Mouse (Mus musculus): ENCODE data around the gene BC051142. TPM values are rescaled to one million over a fixed set of nuclear protein-coding genes. Genes with fewer than 3 reads are reported as not detected.

Gene BC051142
- polyA plus RNA-seq, 1 experiment from 2014 or later, result 0.08 TPM

DNA sequence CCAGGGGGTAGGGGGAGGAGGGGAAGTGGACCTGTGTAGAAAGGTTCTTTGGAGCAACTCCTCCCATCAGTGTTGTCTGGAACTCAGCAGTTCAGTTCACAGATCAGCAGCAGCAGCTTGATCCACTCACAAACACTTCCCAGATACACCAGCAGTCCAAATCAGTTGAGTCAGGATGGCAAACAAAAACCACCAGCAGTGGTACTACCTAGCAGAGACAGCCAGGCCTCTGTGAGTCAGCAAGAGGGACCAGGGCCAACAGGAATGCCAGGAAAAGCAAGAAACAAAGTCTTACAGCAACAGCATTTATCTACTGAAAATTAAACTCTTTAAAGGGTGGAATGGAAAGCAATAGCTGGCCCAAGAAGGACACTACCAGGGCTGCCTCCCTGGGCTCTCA, 29.0 kb downstream of the BC051142 start:
- Histone ChIP-seq H3K4me2 (ENCODE audit: low read depth, low read length) (no peak overlapping the region), H3K36me3 (replicated peaks; ENCODE audit: insufficient read depth, low read length) (no peaks in the 10 kb centered on the region), H3K27ac (ENCODE audit: low read depth) (no peak overlapping the region), H3K9ac (replicated peaks) (no peak overlapping the region), H3K4me3 (ENCODE audit: low read depth, low read length) (no peak overlapping the region), H3K9me3 (ENCODE audit: low read length) (no peaks in the 10 kb centered on the region), H3K4me1 (ENCODE audit: insufficient read depth) (no peaks in the 10 kb centered on the region), H3K27me3 (ENCODE audit: insufficient read depth, low read length) (no peaks in the 10 kb centered on the region)
- DNase-seq (no peak), ATAC-seq (no peak)
- TF ChIP-seq CTCF (IDR thresholded peaks at IDR 0.05; ENCODE audit: low read depth) (no peak), EP300 (IDR thresholded peaks at IDR 0.05; ENCODE audit: low read depth) (no peak)

- Histone ChIP-seq H3K36me3 (replicated peaks; ENCODE audit: insufficient read depth, low read length) (no peaks in the 10 kb centered on the region), H3K27ac (ENCODE audit: low read depth) (peak overlapping the region; percentile 67), H3K4me2 (ENCODE audit: low read depth, low read length) (0 out of 2 replicates have a peak overlapping the region, but pooled peaks have one; percentile 13), H3K9ac (replicated peaks) (no peak overlapping the region), H3K9me3 (ENCODE audit: low read length) (peaks cover 3% of the 10 kb centered on the region; the same call in 1 of the 2 replicates), H3K4me3 (ENCODE audit: low read depth, low read length) (no peak overlapping the region), H3K4me1 (ENCODE audit: insufficient read depth) (no peaks in the 10 kb centered on the region), H3K27me3 (ENCODE audit: insufficient read depth, low read length) (no peaks in the 10 kb centered on the region)
- 38% methylated on average over 4 of the region's 4 CpGs for WGBS (ENCODE audit: insufficient replicate concordance)
- TF ChIP-seq EP300 (IDR thresholded peaks at IDR 0.05; ENCODE audit: low read depth), result no peak
- TF ChIP-seq CTCF (IDR thresholded peaks at IDR 0.05; ENCODE audit: low read depth), result no peak
- no peak for DNase-seq
- ATAC-seq, result no peak
Measured at GRCm38 (mm10) chr17:34437120-34437519, 38.5 kb downstream of the BC051142 start.

- TF ChIP-seq CTCF (IDR thresholded peaks at IDR 0.05; ENCODE audit: low read depth) (no peak), EP300 (IDR thresholded peaks at IDR 0.05; ENCODE audit: low read depth) (no peak)
- DNase-seq (no peak), ATAC-seq (no peak)
- no peak overlapping the region for H3K4me3 ChIP-seq (ENCODE audit: low read depth, low read length)
- peaks cover 3% of the 10 kb centered on the region; the same call in 1 of the 2 replicates for H3K9me3 ChIP-seq (ENCODE audit: low read length)
- H3K27me3 ChIP-seq (ENCODE audit: insufficient read depth, low read length), result no peaks in the 10 kb centered on the region
- H3K36me3 ChIP-seq (replicated peaks; ENCODE audit: insufficient read depth, low read length), result no peaks in the 10 kb centered on the region
- 34% methylated on average over 7 of the region's 7 CpGs for WGBS (ENCODE audit: insufficient replicate concordance)
- H3K4me1 ChIP-seq (ENCODE audit: insufficient read depth), result no peaks in the 10 kb centered on the region
- no peak overlapping the region for H3K9ac ChIP-seq (replicated peaks)
- peak overlapping the region; percentile 67 for H3K27ac ChIP-seq (ENCODE audit: low read depth)
- peak overlapping the region; percentile 13; the same call in 1 of the 2 replicates for H3K4me2 ChIP-seq (ENCODE audit: low read depth, low read length)
Measured at GRCm38 (mm10) chr17:34437606-34438005, 39.0 kb downstream of the BC051142 start.

DNA sequence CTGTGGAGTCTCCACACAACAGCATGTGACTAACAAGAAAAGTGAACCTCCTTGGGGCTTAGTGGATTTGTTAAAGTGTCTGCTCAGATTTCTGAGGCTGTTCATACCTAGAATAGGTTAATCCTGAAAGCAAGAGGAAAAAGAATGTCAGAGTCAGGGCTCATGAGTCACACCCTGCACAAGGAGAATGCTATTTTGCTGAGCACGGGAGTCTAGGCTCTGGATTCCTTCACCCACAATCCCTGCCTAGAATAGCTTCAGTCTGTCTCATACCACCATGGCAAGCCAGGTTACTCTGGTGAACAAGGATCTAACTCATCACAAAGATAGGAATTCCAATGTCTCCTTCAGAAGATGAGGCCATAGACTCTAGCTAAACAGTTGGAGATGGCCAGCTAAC, 40.0 kb downstream of the BC051142 start:
- Histone ChIP-seq H3K9me3 (ENCODE audit: low read length) (peaks cover 3% of the 10 kb centered on the region; the same call in 1 of the 2 replicates), H3K36me3 (replicated peaks; ENCODE audit: insufficient read depth, low read length) (no peaks in the 10 kb centered on the region), H3K4me1 (ENCODE audit: insufficient read depth) (no peaks in the 10 kb centered on the region), H3K9ac (replicated peaks) (no peak overlapping the region), H3K27me3 (ENCODE audit: insufficient read depth, low read length) (no peaks in the 10 kb centered on the region), H3K27ac (ENCODE audit: low read depth) (peak overlapping the region; percentile 29; the same call in 1 of the 2 replicates), H3K4me2 (ENCODE audit: low read depth, low read length) (no peak overlapping the region), H3K4me3 (ENCODE audit: low read depth, low read length) (no peak overlapping the region)
- TF ChIP-seq EP300 (IDR thresholded peaks at IDR 0.05; ENCODE audit: low read depth) (no peak), CTCF (IDR thresholded peaks at IDR 0.05; ENCODE audit: low read depth) (no peak)
- 71% methylated on average over 1 of the region's 1 CpGs for WGBS (ENCODE audit: insufficient replicate concordance)
- no peak for DNase-seq
- ATAC-seq, result no peak

DNA sequence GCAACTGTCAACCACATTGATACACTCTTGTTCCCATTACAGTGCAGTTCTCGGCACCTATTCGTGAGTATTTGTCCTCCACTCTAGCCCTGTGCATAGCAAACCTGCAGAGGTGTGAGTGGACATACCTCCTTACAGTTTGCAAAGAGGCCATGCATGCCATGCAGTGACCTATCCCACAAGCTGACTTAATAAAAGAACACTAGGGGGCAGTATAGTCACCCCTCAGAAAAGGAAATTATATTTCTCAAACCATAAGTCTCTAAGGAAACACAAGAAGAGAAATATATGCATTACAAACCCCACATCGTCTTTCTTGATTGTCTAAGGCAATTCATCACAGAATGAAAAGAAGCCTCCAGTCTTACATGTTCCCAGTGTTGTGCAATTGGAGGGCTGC, 41.2 kb downstream of the BC051142 start:
- 35% methylated on average over 3 of the region's 3 CpGs for WGBS (ENCODE audit: insufficient replicate concordance)
- ATAC-seq (no peak), DNase-seq (no peak)
- Histone ChIP-seq H3K9ac (replicated peaks) (no peak overlapping the region), H3K4me1 (ENCODE audit: insufficient read depth) (no peaks in the 10 kb centered on the region), H3K4me3 (ENCODE audit: low read depth, low read length) (no peak overlapping the region), H3K4me2 (ENCODE audit: low read depth, low read length) (no peak overlapping the region), H3K36me3 (replicated peaks; ENCODE audit: insufficient read depth, low read length) (no peaks in the 10 kb centered on the region), H3K9me3 (ENCODE audit: low read length) (peaks cover 3% of the 10 kb centered on the region; the same call in 1 of the 2 replicates), H3K27ac (ENCODE audit: low read depth) (no peak overlapping the region), H3K27me3 (ENCODE audit: insufficient read depth, low read length) (no peaks in the 10 kb centered on the region)
- TF ChIP-seq CTCF (IDR thresholded peaks at IDR 0.05; ENCODE audit: low read depth) (peak; percentile 74), EP300 (IDR thresholded peaks at IDR 0.05; ENCODE audit: low read depth) (no peak)

- Histone ChIP-seq H3K9ac (replicated peaks) (no peak overlapping the region), H3K27ac (ENCODE audit: low read depth) (no peak overlapping the region), H3K9me3 (ENCODE audit: low read length) (no peaks in the 10 kb centered on the region), H3K4me1 (ENCODE audit: insufficient read depth) (no peaks in the 10 kb centered on the region), H3K4me2 (ENCODE audit: low read depth, low read length) (no peak overlapping the region), H3K4me3 (ENCODE audit: low read depth, low read length) (no peak overlapping the region), H3K27me3 (ENCODE audit: insufficient read depth, low read length) (no peaks in the 10 kb centered on the region), H3K36me3 (replicated peaks; ENCODE audit: insufficient read depth, low read length) (no peaks in the 10 kb centered on the region)
- ATAC-seq (no peak), DNase-seq (no peak)
- no peak for TF ChIP-seq EP300 (IDR thresholded peaks at IDR 0.05; ENCODE audit: low read depth)
- TF ChIP-seq CTCF (IDR thresholded peaks at IDR 0.05; ENCODE audit: low read depth), result no peak
- WGBS (ENCODE audit: insufficient replicate concordance), result 84% methylated on average over 7 of the region's 7 CpGs
Measured at GRCm38 (mm10) chr17:34441990-34442389, 43.4 kb downstream of the BC051142 start.

Measured in liver, postnatal 0 days (tissue).